Mouse (Mus musculus): Measurements from ENCODE around the gene Gpd1.

DNA sequence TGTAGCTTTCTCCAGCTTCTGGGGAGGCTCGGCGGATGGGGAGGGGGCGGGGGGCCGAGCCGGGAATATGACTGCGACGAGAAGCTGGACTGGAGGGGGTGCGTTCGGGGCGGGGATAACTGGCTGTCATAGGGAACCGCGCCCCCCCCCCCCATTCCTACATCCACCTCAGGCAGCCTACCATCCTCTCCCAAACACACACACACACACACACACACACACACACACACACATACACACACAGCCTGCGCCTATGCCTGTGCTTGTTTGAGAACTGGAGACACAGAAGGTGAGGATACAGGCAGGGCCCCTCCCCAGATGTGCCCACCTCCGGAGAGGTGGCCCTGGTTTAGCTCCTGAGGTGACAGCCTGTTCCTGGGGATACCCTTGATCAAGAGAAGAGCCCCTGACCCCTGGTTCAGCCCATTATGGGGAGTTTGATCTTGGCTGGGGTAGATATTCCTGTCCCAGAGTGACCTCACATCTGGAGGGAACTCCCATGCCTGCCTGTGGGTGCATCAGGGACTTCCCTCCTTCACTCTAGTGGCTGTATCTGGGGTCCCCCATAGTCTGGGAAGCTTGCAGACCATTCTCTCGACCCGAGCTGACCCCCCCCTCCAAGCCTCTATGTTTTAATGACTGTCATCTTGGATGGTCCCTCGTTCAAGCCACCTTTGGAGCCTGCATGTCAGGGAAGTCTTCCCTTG, 46.2 kb upstream of the Gpd1 start:
- TF ChIP-seq POLR2A (IDR thresholded peaks at IDR 0.05; ENCODE audit: control insufficient read depth, extremely low read depth, insufficient read depth, low read length, poor library complexity) (no peak), CTCF (IDR thresholded peaks at IDR 0.05; ENCODE audit: borderline replicate concordance, control insufficient read depth, extremely low read depth, insufficient read depth, low read length, poor library complexity) (no peak)

Data from thymus, adult 2 months (tissue).